11 mouse cellular contexts compared by ENCODE assay signal in genomic region chr8:45508521-45509104, GRCm38 (mm10). TPM values are rescaled to one million over a fixed set of nuclear protein-coding genes. Genes with fewer than 3 reads are reported as not detected.
A peak's percentile ranks its signal among the peaks of the same experiment; 100 is the strongest.
DNase-seq lines count a peak whose midpoint lies in the region; ATAC-seq lines count a peak whose summit lies in the region.
"Had no signal": no experiment of that assay in that cellular context is flagged by ENCODE, and none has a peak within 500 bp of the region (broad histone marks: within the 10 kb centered on the region; RNA-seq: fewer than 3 reads in every experiment).

No protein-coding gene starts in this region.

- H3K4me1 ChIP-seq in neural tube, embryonic 11.5 days (ENCODE audit: control insufficient read depth, insufficient read depth, low read length), result no peaks in the 10 kb centered on the region
- H3K4me1 ChIP-seq in forebrain, embryonic 12.5 days, result peaks cover 17% of the 10 kb centered on the region
- H3K4me1 ChIP-seq in neural tube, embryonic 15.5 days, result peaks cover 14% of the 10 kb centered on the region

- no peaks in the 10 kb centered on the region for H3K9me3 ChIP-seq in neural tube, embryonic 11.5 days (ENCODE audit: control insufficient read depth, low read length)
- no peaks in the 10 kb centered on the region for H3K9me3 ChIP-seq in forebrain, embryonic 12.5 days
- no peaks in the 10 kb centered on the region for H3K9me3 ChIP-seq in neural tube, embryonic 15.5 days (replicated peaks)

- no peaks in the 10 kb centered on the region for H3K36me3 ChIP-seq in neural tube, embryonic 11.5 days (ENCODE audit: control insufficient read depth, insufficient read depth, low read length)
- no peaks in the 10 kb centered on the region for H3K36me3 ChIP-seq in forebrain, embryonic 12.5 days (replicated peaks)
- no peaks in the 10 kb centered on the region for H3K36me3 ChIP-seq in neural tube, embryonic 15.5 days

- H3K9ac ChIP-seq in neural tube, embryonic 11.5 days (ENCODE audit: low read length), result peak overlapping the region; percentile 65; the same call in 1 of the 2 replicates
- H3K9ac ChIP-seq in forebrain, embryonic 12.5 days, result peak overlapping the region; percentile 65
- peak overlapping the region; percentile 71 for H3K9ac ChIP-seq in neural tube, embryonic 15.5 days (replicated peaks)

- H3K4me3 ChIP-seq in neural tube, embryonic 11.5 days (ENCODE audit: low read depth, low read length), result peak overlapping the region; percentile 31
- peak overlapping the region; percentile 39 for H3K4me3 ChIP-seq in forebrain, embryonic 12.5 days (replicated peaks)
- peak overlapping the region; percentile 57 for H3K4me3 ChIP-seq in neural tube, embryonic 15.5 days (replicated peaks)

- H3K4me2 ChIP-seq in neural tube, embryonic 11.5 days (ENCODE audit: low read depth), result peak overlapping the region; percentile 26
- peak overlapping the region; percentile 54 for H3K4me2 ChIP-seq in forebrain, embryonic 12.5 days
- peak overlapping the region; percentile 59 for H3K4me2 ChIP-seq in neural tube, embryonic 15.5 days

- DNase-seq in neural tube, embryonic 11.5 days (ENCODE audit: low spot score), result peak; percentile 11
- no peak for DNase-seq in neural tube, embryonic 10.5 days (ENCODE audit: extremely low spot score, low spot score)
- peak; percentile 7 to 8 for DNase-seq in layer of hippocampus, postnatal 36 days
- no peak for DNase-seq in spleen, postnatal 14 days (ENCODE audit: low spot score in 2 of 2)
- DNase-seq: heart, adult 11 months; lung, adult 18-20 months; thymus, adult 2 months had no signal

- WGBS in neural tube, embryonic 11.5 days, result 66% methylated on average over 7 of the region's 7 CpGs
- 13% methylated on average over 7 of the region's 7 CpGs for WGBS in forebrain, embryonic 12.5 days
- 13% methylated on average over 7 of the region's 7 CpGs for WGBS in neural tube, embryonic 15.5 days

- no peaks in the 10 kb centered on the region for H3K27me3 ChIP-seq in neural tube, embryonic 11.5 days (ENCODE audit: control insufficient read depth, insufficient read depth, low read length)
- H3K27me3 ChIP-seq in forebrain, embryonic 12.5 days, result peaks cover 4% of the 10 kb centered on the region; the same call in 1 of the 2 replicates
- H3K27me3 ChIP-seq in neural tube, embryonic 15.5 days (replicated peaks), result no peaks in the 10 kb centered on the region

- no peak overlapping the region for H3K27ac ChIP-seq in neural tube, embryonic 11.5 days (ENCODE audit: low read depth, low read length)
- peak overlapping the region; percentile 86 for H3K27ac ChIP-seq in forebrain, embryonic 12.5 days
- H3K27ac ChIP-seq in neural tube, embryonic 15.5 days (replicated peaks), result peak overlapping the region; percentile 96

- peak; percentile 31; the same call in 1 of the 2 replicates for ATAC-seq in neural tube, embryonic 11.5 days (ENCODE audit: insufficient read depth, low FRiP score, low TSS enrichment)
- peak; percentile 39; the same call in 1 of the 2 replicates for ATAC-seq in forebrain, embryonic 12.5 days (ENCODE audit: low FRiP score)
- peak; percentile 41 for ATAC-seq in neural tube, embryonic 15.5 days (ENCODE audit: low FRiP score)
- no peak for ATAC-seq in activated CD4-positive, CD25-positive, alpha-beta regulatory T cell, adult 4 months

RNA-seq across cellular contexts. Expression of gene Sorbs2, which starts 1.0 kb away (rescaled TPM):
- 40.9 and 45.2 TPM in 2 replicates for polyA plus RNA-seq in neural tube, embryonic 11.5 days (2014; fragmentation: Nextera tagmentation; extraction: Ambion mirVana)
- 113 and 115 TPM in 2 replicates for polyA plus RNA-seq in forebrain, embryonic 12.5 days (2016; fragmentation: Nextera tagmentation; extraction: Ambion mirVana)
- 100 to 1,000 TPM; 176 to 197 TPM for total RNA-seq in layer of hippocampus, postnatal 36 days (2021)
- polyA plus RNA-seq in neural tube, embryonic 15.5 days (2015; fragmentation: Nextera tagmentation; extraction: Ambion mirVana), result 43.4 and 48.8 TPM in 2 replicates
- under 1 TPM; 0.11 to 0.32 TPM for polyA plus RNA-seq in activated CD4-positive, CD25-positive, alpha-beta regulatory T cell, adult 4 months (2017; shearing (Covaris generic))
- total RNA-seq: monocyte, adult 5-6 weeks had no signal

Comparison
In these comparisons a context has a peak if more than half of its experiments do, and no peak if none do; other contexts are left out.
1. DNase-seq: peak in neural tube, embryonic 11.5 days (single experiment) and layer of hippocampus, postnatal 36 days (2 of 2); none in neural tube, embryonic 10.5 days (single experiment) and spleen, postnatal 14 days (0 of 2).
2. RNA of gene Sorbs2, which starts 1.0 kb away (polyA plus RNA-seq): 113 to 115 TPM in forebrain, embryonic 12.5 days, 43.4 to 48.8 TPM in neural tube, embryonic 15.5 days and 40.9 to 45.2 TPM in neural tube, embryonic 11.5 days; 0.11 to 0.32 TPM in activated CD4-positive, CD25-positive, alpha-beta regulatory T cell, adult 4 months; every median in the first group is over 10 times any median in the second.
3. Peak in every context shown above with its lines, with median percentiles within 50 percentile points of each other: H3K4me2 ChIP-seq, H3K4me3 ChIP-seq and H3K9ac ChIP-seq.